Mouse (Mus musculus) mammary gland, adult 2 months (tissue): Measurements from ENCODE around the gene Grap2. TPM values are rescaled to one million over a fixed set of nuclear protein-coding genes. Genes with fewer than 3 reads are reported as not detected.

Experiments used
- polyA plus RNA-seq: library from polyadenylated mRNA; depleted of rRNA; stranded (reverse); fragments of >200 nt; gene quantifications from 2 replicates; pipeline ENCODE4 v1.2.3, GENCODE M21; 2012; ENCODE audit warnings: low replicate concordance; rRNA removed

Gene Grap2
- polyA plus RNA-seq, result 15.5 and 45.6 TPM in 2 replicates

DNA sequence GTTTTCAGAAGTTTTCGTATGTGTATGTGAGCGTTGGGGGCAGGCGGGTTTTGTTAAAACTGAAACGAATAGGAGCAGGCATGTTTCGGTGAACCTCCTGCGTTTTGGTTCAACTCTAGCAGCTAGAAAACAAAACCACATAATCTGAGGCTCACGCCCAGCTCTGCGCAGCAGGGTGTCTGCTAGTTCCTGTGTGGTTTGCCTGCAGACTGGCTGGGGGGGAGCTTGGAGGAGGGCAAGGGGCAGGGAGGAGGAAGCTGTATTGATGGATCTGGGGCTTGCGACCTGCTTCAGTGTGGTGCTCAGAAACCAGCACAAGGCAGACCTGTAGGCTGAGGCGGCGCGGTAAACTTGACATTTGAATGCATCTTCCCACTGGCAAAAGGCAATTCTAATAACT, at the start of gene Grap2:
TSS of gene Grap2 (plus strand) at position 304 of the 400 bp plus-strand sequence.

DNA sequence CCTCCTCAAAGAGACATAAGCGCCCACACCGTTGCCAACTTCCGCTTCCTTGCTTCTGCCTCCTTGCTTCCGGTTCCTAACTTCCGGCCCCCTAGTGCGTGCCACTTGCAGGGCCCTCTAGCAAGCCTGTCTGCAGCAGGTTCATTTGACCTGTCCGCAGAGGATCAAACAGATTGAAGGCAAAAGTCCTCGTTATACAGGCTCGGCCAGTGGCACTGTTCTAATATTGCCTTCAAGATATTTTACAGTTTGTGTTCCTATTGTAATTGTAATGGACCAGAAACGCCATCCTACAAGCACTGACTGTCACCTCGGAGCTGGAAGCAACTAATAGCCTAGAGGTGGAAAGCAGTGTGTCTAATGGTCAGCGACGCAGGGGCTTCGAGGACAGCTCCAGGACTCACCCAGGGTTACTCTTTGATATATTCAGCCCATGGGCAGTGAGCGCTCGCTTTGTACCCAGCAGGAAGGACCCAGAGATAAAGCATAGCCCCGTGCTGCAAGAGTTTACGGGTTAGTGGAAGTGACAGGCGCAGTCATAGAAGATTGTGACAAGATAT, 7.2 kb upstream of the Grap2 start, which contains the start of gene Enthd1:
TSS of gene Enthd1 (minus strand) at position 51 of the 560 bp plus-strand sequence.

GRCm38 (mm10) chr15:80671295-80672252, 99.2 kb downstream of the Grap2 start, which contains the start of gene Fam83f:
Gene Fam83f (plus strand): TSS chr15:80671847.

Other genes with a start within 250 kb of the Grap2 start
- gene Enthd1, start 7.4 kb upstream of the Grap2 start, polyA plus RNA-seq, result 0.09 and 0.17 TPM in 2 replicates
- 7.1 and 8.1 TPM in 2 replicates for gene Fam83f, start 99.3 kb downstream of the Grap2 start, polyA plus RNA-seq
- gene Tnrc6b, start 138.7 kb downstream of the Grap2 start, polyA plus RNA-seq, result 14.1 and 24.5 TPM in 2 replicates